Mouse (Mus musculus) heart, embryonic 14.5 days (tissue): ENCODE results near the gene Lgi1. TPM values are rescaled to one million over a fixed set of nuclear protein-coding genes. Genes with fewer than 3 reads are reported as not detected.

Experiments used
- ATAC-seq: fragments of 200-750 bp; cut with Nextera tagmentation; 2 replicates; pipeline ENCODE4 v1.8.0; 2017; ENCODE audit warnings: low read depth, moderate TSS enrichment; ENCODE audit not compliant: insufficient number of reproducible peaks, insufficient read depth, low FRiP score
- H3K27ac ChIP-seq, 2 experiments: fragments of 200-500 bp in 1 of 2; fragments of 300-500 bp in 1 of 2; sonication (generic) in 1 of 2; replicated peaks in 1 of 2; 2 replicates each; pipeline ENCODE4 v1.5.1; 2012 to 2014; ENCODE audit warnings: low read depth in 2 of 2, low read length in 2 of 2, control low read depth in 1 of 2, mild to moderate bottlenecking in 1 of 2, mixed read lengths in 1 of 2; ENCODE audit not compliant: control insufficient read depth in 1 of 2, insufficient read depth in 1 of 2
- H3K27me3 ChIP-seq: fragments of 300-500 bp; sonication (generic); 2 replicates; pipeline ENCODE4 v1.6.1; 2014; ENCODE audit warnings: mild to moderate bottlenecking, low read length, control low read depth; ENCODE audit not compliant: control insufficient read depth, insufficient read depth
- H3K36me3 ChIP-seq: fragments of 300-500 bp; sonication (generic); 2 replicates; pipeline ENCODE4 v1.6.1; 2014; ENCODE audit warnings: mild to moderate bottlenecking, control low read depth, low read length, mixed read lengths; ENCODE audit not compliant: control insufficient read depth, insufficient read depth
- H3K4me1 ChIP-seq, 2 experiments: fragments of 200-500 bp in 1 of 2; fragments of 300-500 bp in 1 of 2; sonication (generic) in 1 of 2; 2 replicates each; pipeline ENCODE4 v1.6.1; 2012 to 2014; ENCODE audit warnings: low read length in 2 of 2, control low read depth in 1 of 2, mixed read lengths in 1 of 2; ENCODE audit not compliant: control insufficient read depth in 2 of 2, insufficient read depth in 2 of 2
- H3K4me2 ChIP-seq: fragments of 300-500 bp; sonication (generic); 2 replicates; pipeline ENCODE4 v1.6.1; 2014; ENCODE audit warnings: mild to moderate bottlenecking, low read length
- H3K4me3 ChIP-seq, 2 experiments: fragments of 200-500 bp in 1 of 2; fragments of 300-500 bp in 1 of 2; sonication (generic) in 1 of 2; 2 replicates each; pipeline ENCODE4 v1.5.1; 2012 to 2014; ENCODE audit warnings: low read length in 2 of 2, mild to moderate bottlenecking in 2 of 2, control low read depth in 1 of 2, low read depth in 1 of 2, moderate library complexity in 1 of 2; ENCODE audit not compliant: control insufficient read depth in 1 of 2, insufficient read depth in 1 of 2
- H3K9ac ChIP-seq: fragments of 300-500 bp; sonication (generic); 2 replicates; pipeline ENCODE4 v1.6.1; 2014; ENCODE audit warnings: mild to moderate bottlenecking, low read length
- H3K9me3 ChIP-seq: fragments of 300-500 bp; sonication (generic); 2 replicates; pipeline ENCODE4 v1.6.1; 2016; ENCODE audit warnings: low read length, control low read depth; ENCODE audit not compliant: control insufficient read depth
- WGBS: fragments of 180-500 bp; shearing (Covaris S2); extraction: QIAGEN DNeasy Blood & Tissue Kit; methylation state at CpG from one replicate; pipeline ENCODE4 v1.1.7; 2014; 5-methylcytosine and 5-hydroxymethylcytosine counted together
- polyA plus RNA-seq: library from polyadenylated mRNA; unstranded; fragments of >200 nt; fragmentation: Nextera tagmentation; extraction: Ambion mirVana; gene quantifications from 2 replicates; pipeline ENCODE4 v1.2.1, GENCODE M21; 2014

Gene Lgi1
- polyA plus RNA-seq, 1 experiment from 2014 or later, result 0.14 TPM

GRCm38 (mm10) chr19:38232516-38232915 is 31.8 kb upstream of the Lgi1 start:
- no peaks in the 10 kb centered on the region for H3K36me3 ChIP-seq
- peaks cover 3% of the 10 kb centered on the region; the same call in 1 of the 2 replicates for H3K9me3 ChIP-seq
- H3K27ac ChIP-seq, result no peak overlapping the region
- ATAC-seq, result no peak
- H3K4me1 ChIP-seq, result no peaks in the 10 kb centered on the region
- H3K9ac ChIP-seq, result no peak overlapping the region
- no peak overlapping the region for H3K4me3 ChIP-seq
- no peaks in the 10 kb centered on the region for H3K27me3 ChIP-seq
- no peak overlapping the region for H3K4me2 ChIP-seq
- WGBS, result 53% methylated on average over 4 of the region's 4 CpGs

- WGBS, result 70% methylated on average over 5 of the region's 5 CpGs
- H3K36me3 ChIP-seq, result no peaks in the 10 kb centered on the region
- no peak overlapping the region for H3K4me2 ChIP-seq
- no peak overlapping the region for H3K4me3 ChIP-seq
- no peaks in the 10 kb centered on the region for H3K4me1 ChIP-seq
- no peaks in the 10 kb centered on the region for H3K9me3 ChIP-seq
- no peaks in the 10 kb centered on the region for H3K27me3 ChIP-seq
- ATAC-seq, result no peak
- no peak overlapping the region for H3K27ac ChIP-seq
- H3K9ac ChIP-seq, result no peak overlapping the region
These were observed 27.8 kb upstream of the Lgi1 start for GRCm38 (mm10) chr19:38236526-38236925.

DNA sequence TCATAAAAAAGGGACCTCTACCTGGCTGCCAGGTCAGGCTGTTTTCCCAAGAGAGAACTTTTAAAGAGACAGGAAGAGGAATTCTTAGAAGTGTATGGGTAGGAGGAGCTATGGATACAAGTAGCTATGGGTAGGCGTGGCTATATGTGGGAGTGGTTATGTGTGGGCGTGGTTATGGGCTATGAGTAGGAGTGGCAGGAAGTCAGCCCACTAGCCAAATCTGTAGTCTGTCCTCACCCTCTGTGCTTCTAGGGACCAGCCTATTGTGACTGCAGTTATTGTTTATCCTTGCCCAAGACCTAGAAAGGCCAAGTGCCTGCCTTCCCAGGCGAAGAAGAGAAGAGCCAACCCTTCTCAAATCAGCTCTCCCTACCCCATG is 26.5 kb upstream of the Lgi1 start:
- 25% methylated on average over 3 of the region's 3 CpGs for WGBS
- Histone ChIP-seq H3K27ac (no peak overlapping the region), H3K4me2 (no peak overlapping the region), H3K9me3 (no peaks in the 10 kb centered on the region), H3K4me1 (no peaks in the 10 kb centered on the region), H3K36me3 (no peaks in the 10 kb centered on the region), H3K9ac (no peak overlapping the region), H3K4me3 (no peak overlapping the region), H3K27me3 (no peaks in the 10 kb centered on the region)
- ATAC-seq, result no peak

DNA sequence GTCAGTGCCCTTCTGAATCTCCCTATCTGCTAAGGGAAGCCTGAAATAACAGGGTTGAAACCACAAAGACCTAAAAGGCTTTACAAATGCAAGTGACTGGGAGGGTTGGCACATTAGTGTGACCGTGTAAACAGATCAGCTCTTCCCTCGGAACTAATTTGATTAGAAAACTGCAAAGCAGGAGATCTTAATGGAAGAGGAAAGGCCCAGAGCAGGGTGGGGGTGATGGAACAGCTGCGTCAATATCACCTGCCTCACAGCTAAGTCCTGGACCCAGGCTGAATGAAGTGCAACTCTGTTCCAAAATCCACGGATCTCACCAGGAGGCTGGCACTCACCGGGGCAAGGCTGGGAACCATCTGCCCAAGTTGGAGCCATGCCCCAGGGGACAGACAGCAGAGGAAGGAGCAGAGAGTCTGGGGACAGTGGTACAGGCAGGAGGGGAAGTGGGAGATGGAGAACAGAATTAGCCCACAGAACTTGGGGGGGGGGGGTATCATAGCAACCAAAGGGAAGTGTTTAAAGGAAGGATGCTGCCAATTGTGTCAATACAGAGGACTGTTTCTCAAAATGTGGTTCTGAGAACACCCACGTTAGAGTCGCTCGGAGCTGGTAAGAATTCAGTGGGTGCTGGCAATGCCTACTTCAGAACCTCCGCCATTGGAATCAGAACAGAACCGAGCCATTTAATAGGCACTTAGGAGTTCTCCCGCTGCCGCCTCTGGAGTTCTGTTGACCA is 26.0 kb upstream of the Lgi1 start:
- H3K27ac ChIP-seq, result no peak overlapping the region
- H3K9ac ChIP-seq, result no peak overlapping the region
- 60% methylated on average over 12 of the region's 12 CpGs for WGBS
- H3K4me1 ChIP-seq, result no peaks in the 10 kb centered on the region
- no peak overlapping the region for H3K4me3 ChIP-seq
- no peak overlapping the region for H3K4me2 ChIP-seq
- no peaks in the 10 kb centered on the region for H3K27me3 ChIP-seq
- ATAC-seq, result no peak; the same call in 1 of the 2 replicates
- no peaks in the 10 kb centered on the region for H3K36me3 ChIP-seq
- H3K9me3 ChIP-seq, result no peaks in the 10 kb centered on the region

GRCm38 (mm10) chr19:38242314-38242852 is 22.0 kb upstream of the Lgi1 start:
- Histone ChIP-seq H3K4me1 (no peaks in the 10 kb centered on the region), H3K4me2 (no peak overlapping the region), H3K27ac (no peak overlapping the region), H3K9me3 (no peaks in the 10 kb centered on the region), H3K9ac (no peak overlapping the region), H3K36me3 (no peaks in the 10 kb centered on the region), H3K4me3 (no peak overlapping the region), H3K27me3 (no peaks in the 10 kb centered on the region)
- no peak for ATAC-seq
- 78% methylated on average over 8 of the region's 8 CpGs for WGBS

- no peaks in the 10 kb centered on the region for H3K36me3 ChIP-seq
- no peak overlapping the region for H3K9ac ChIP-seq
- no peaks in the 10 kb centered on the region for H3K9me3 ChIP-seq
- no peak overlapping the region for H3K27ac ChIP-seq
- no peaks in the 10 kb centered on the region for H3K27me3 ChIP-seq
- ATAC-seq, result no peak
- H3K4me1 ChIP-seq, result no peaks in the 10 kb centered on the region
- H3K4me2 ChIP-seq, result no peak overlapping the region
- H3K4me3 ChIP-seq, result no peak overlapping the region
- 59% methylated on average over 8 of the region's 8 CpGs for WGBS
These were observed 19.6 kb upstream of the Lgi1 start for GRCm38 (mm10) chr19:38244748-38245147.

DNA sequence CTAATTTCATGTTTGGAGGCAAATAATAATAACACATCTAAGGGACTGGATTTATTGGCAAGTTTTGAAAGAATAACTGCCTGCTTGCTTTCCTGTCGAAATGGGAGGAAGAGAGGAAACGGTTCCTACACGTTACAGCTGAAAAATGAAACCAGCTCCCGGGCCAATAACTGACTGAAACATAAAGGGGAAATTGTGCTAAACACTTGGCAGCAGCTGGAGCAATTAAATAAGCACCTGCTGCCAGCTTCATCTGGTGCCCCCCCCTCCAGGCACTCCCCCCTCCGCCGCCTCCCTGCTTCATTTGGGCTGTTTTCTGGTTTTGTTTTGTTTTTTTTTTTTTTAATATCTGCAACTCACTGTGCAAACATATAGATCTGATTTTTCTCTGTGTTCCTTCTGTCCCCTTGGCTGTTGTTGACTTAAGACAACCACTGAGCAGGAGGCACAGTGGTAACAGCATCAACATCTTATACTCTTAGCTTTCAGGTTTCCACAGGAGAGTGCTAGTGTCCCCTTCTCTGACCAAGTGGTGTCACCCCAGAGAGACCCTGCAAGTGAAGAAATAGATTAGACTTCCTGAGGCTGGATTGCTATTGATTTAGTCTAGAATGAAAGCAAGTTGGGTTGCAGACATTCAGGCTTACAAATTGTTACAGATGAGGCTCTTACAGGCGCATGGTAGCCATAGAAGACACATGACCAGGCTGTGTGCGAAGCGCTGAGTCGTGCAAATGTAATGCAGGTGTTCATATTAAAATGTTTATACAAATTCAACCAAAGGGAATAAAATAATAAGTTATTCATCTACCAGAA is 18.8 kb upstream of the Lgi1 start:
- ATAC-seq, result no peak
- Histone ChIP-seq H3K4me1 (no peaks in the 10 kb centered on the region), H3K27ac (no peak overlapping the region), H3K36me3 (no peaks in the 10 kb centered on the region), H3K9ac (no peak overlapping the region), H3K4me2 (no peak overlapping the region), H3K9me3 (no peaks in the 10 kb centered on the region), H3K4me3 (no peak overlapping the region), H3K27me3 (no peaks in the 10 kb centered on the region)
- WGBS, result 61% methylated on average over 10 of the region's 10 CpGs
